Mouse (Mus musculus) stomach, postnatal 0 days (tissue): ENCODE results near the gene Fads3. TPM values are rescaled to one million over a fixed set of nuclear protein-coding genes. Genes with fewer than 3 reads are reported as not detected.

ENCODE experiments used
- ATAC-seq: fragments of 200-750 bp; cut with Nextera tagmentation; 2 replicates; pipeline ENCODE4 v1.8.0; 2017; ENCODE audit not compliant: low FRiP score, low TSS enrichment
- DNase-seq: peaks from one replicate; pipeline ENCODE4 v3.0.0-alpha.2; 2016; ENCODE audit warnings: low spot score
- H3K27ac ChIP-seq: fragments of 300-500 bp; sonication (generic); replicated peaks from 2 replicates; pipeline ENCODE4 v1.5.1; 2014; ENCODE audit warnings: mild to moderate bottlenecking, control low read depth
- H3K27me3 ChIP-seq: fragments of 300-500 bp; sonication (generic); 2 replicates; pipeline ENCODE4 v1.6.1; 2014; ENCODE audit warnings: low read length; ENCODE audit not compliant: control insufficient read depth, insufficient read depth
- H3K36me3 ChIP-seq: fragments of 300-500 bp; sonication (generic); 2 replicates; pipeline ENCODE4 v1.6.1; 2014; ENCODE audit warnings: low read length, mixed read lengths; ENCODE audit not compliant: control insufficient read depth, insufficient read depth
- H3K4me1 ChIP-seq: fragments of 300-500 bp; sonication (generic); replicated peaks from 2 replicates; pipeline ENCODE4 v1.6.1; 2014; ENCODE audit warnings: antibody characterized with exemption; ENCODE audit not compliant: control insufficient read depth, insufficient read depth
- H3K4me2 ChIP-seq: fragments of 300-500 bp; sonication (generic); replicated peaks from 2 replicates; pipeline ENCODE4 v1.6.1; 2014; ENCODE audit warnings: low read depth, mild to moderate bottlenecking, control low read depth, moderate library complexity
- H3K4me3 ChIP-seq: fragments of 300-500 bp; sonication (generic); 2 replicates; pipeline ENCODE4 v1.5.1; 2014; ENCODE audit warnings: low read depth, low read length, control low read depth
- H3K9ac ChIP-seq: fragments of 300-500 bp; sonication (generic); 2 replicates; pipeline ENCODE4 v1.6.1; 2014; ENCODE audit warnings: mild to moderate bottlenecking, low read length, control low read depth, mixed read lengths
- H3K9me3 ChIP-seq: fragments of 300-500 bp; sonication (generic); 2 replicates; pipeline ENCODE4 v1.6.1; 2016; ENCODE audit warnings: low read length; ENCODE audit not compliant: control insufficient read depth
- CTCF ChIP-seq: IDR thresholded peaks from 2 replicates; pipeline ENCODE4 v1.5.1; 2016; ENCODE audit warnings: antibody characterized with exemption, low read depth, mild to moderate bottlenecking, moderate library complexity
- EP300 ChIP-seq: optimal IDR thresholded peaks from 2 replicates; pipeline ENCODE3; 2016; ENCODE audit warnings: antibody characterized with exemption
- WGBS: fragments of 180-500 bp; shearing (Covaris S2); extraction: QIAGEN DNeasy Blood & Tissue Kit; methylation state at CpG from one replicate; pipeline ENCODE4 v1.1.7; 2014; 5-methylcytosine and 5-hydroxymethylcytosine counted together
- polyA plus RNA-seq: library from polyadenylated mRNA; unstranded; fragments of >200 nt; fragmentation: Nextera tagmentation; extraction: Ambion mirVana; gene quantifications from 2 replicates; pipeline ENCODE4 v1.2.1, GENCODE M21; 2015

Fads3 gene
- polyA plus RNA-seq, 1 experiment from 2014 or later = 27.5 TPM

- DNase-seq (no peak), ATAC-seq (no peak)
- H3K4me2 ChIP-seq = no peak overlapping the region
- H3K4me3 ChIP-seq = no peak overlapping the region
- no peak overlapping the region for H3K9ac ChIP-seq
- 65% methylated on average over 9 of the region's 9 CpGs for WGBS
- H3K27me3 ChIP-seq = no peaks in the 10 kb centered on the region
- no peak overlapping the region for H3K27ac ChIP-seq
- H3K4me1 ChIP-seq = no peaks in the 10 kb centered on the region
- peaks cover 14% of the 10 kb centered on the region for H3K36me3 ChIP-seq
- H3K9me3 ChIP-seq = no peaks in the 10 kb centered on the region
- no peak for TF ChIP-seq EP300
- 0 out of 2 replicates have a peak, but pooled peaks have one; percentile 5 for TF ChIP-seq CTCF
Observed at GRCm38 (mm10) chr19:10085454-10085853, 44.1 kb downstream of the Fads3 start.

- no peak overlapping the region for H3K4me2 ChIP-seq
- ATAC-seq (no peak), DNase-seq (no peak)
- H3K9me3 ChIP-seq = no peaks in the 10 kb centered on the region
- no peak overlapping the region for H3K9ac ChIP-seq
- no peak overlapping the region for H3K4me3 ChIP-seq
- H3K27ac ChIP-seq = no peak overlapping the region
- WGBS = 84% methylated on average over 4 of the region's 4 CpGs
- no peaks in the 10 kb centered on the region for H3K27me3 ChIP-seq
- H3K36me3 ChIP-seq = peaks cover 18% of the 10 kb centered on the region
- TF ChIP-seq EP300 (no peak), CTCF (no peak)
- no peaks in the 10 kb centered on the region for H3K4me1 ChIP-seq
Observed at GRCm38 (mm10) chr19:10086976-10087375, 45.6 kb downstream of the Fads3 start.

GRCm38 (mm10) chr19:10093829-10094228 lies 52.5 kb downstream of the Fads3 start:
- TF ChIP-seq EP300 (no peak), CTCF (no peak)
- no peaks in the 10 kb centered on the region for H3K4me1 ChIP-seq
- 74% methylated on average over 4 of the region's 4 CpGs for WGBS
- H3K4me2 ChIP-seq = no peak overlapping the region
- H3K27ac ChIP-seq = no peak overlapping the region
- DNase-seq (no peak), ATAC-seq (no peak)
- H3K27me3 ChIP-seq = no peaks in the 10 kb centered on the region
- H3K4me3 ChIP-seq = no peak overlapping the region
- peaks cover 4% of the 10 kb centered on the region; the same call in 1 of the 2 replicates for H3K36me3 ChIP-seq
- no peaks in the 10 kb centered on the region for H3K9me3 ChIP-seq
- H3K9ac ChIP-seq = no peak overlapping the region

DNA sequence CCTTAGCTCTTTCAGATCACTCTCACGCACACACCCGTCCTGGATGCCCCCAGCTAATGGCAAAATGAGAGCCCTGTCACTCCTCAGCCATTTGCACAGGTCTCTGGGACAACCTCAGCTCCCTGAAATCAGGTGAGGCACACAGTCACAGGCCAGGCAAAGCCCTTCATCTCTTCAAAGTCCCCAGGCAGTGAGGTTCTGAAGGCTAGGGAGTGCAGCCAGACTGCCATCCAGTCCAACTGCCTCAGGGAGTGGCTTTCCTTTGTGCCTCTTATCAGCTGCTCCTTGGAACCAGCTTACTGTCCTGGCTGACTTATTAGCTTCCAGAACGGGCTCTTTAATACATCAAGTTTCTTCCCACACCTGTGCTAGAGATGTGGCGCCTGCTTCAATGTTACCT lies 53.3 kb downstream of the Fads3 start:
- H3K27me3 ChIP-seq = no peaks in the 10 kb centered on the region
- WGBS = 51% methylated on average over 4 of the region's 4 CpGs
- no peak overlapping the region for H3K4me3 ChIP-seq
- H3K27ac ChIP-seq = no peak overlapping the region
- TF ChIP-seq CTCF = no peak
- TF ChIP-seq EP300 = no peak
- 0 out of 2 replicates have a peak overlapping the region, but pooled peaks have one; percentile 13 for H3K9ac ChIP-seq
- no peaks in the 10 kb centered on the region for H3K4me1 ChIP-seq
- DNase-seq = peak; percentile 59
- H3K4me2 ChIP-seq = no peak overlapping the region
- H3K36me3 ChIP-seq = peaks cover 4% of the 10 kb centered on the region; the same call in 1 of the 2 replicates
- peak; percentile 69 for ATAC-seq
- H3K9me3 ChIP-seq = no peaks in the 10 kb centered on the region

- Histone ChIP-seq H3K4me1 (no peaks in the 10 kb centered on the region), H3K9me3 (no peaks in the 10 kb centered on the region), H3K9ac (no peak overlapping the region), H3K27ac (no peak overlapping the region), H3K27me3 (no peaks in the 10 kb centered on the region), H3K36me3 (no peaks in the 10 kb centered on the region; the same call in 1 of the 2 replicates), H3K4me2 (no peak overlapping the region), H3K4me3 (no peak overlapping the region)
- DNase-seq (no peak), ATAC-seq (no peak)
- WGBS = 68% methylated on average over 2 of the region's 2 CpGs
- TF ChIP-seq EP300 = no peak
Observed at GRCm38 (mm10) chr19:10096371-10096876, 55.1 kb downstream of the Fads3 start.

GRCm38 (mm10) chr19:10097826-10098225 lies 56.5 kb downstream of the Fads3 start:
- Histone ChIP-seq H3K36me3 (no peaks in the 10 kb centered on the region; the same call in 1 of the 2 replicates), H3K27ac (no peak overlapping the region), H3K9ac (no peak overlapping the region), H3K9me3 (no peaks in the 10 kb centered on the region), H3K4me3 (no peak overlapping the region), H3K4me1 (no peaks in the 10 kb centered on the region), H3K4me2 (no peak overlapping the region), H3K27me3 (no peaks in the 10 kb centered on the region)
- no peak for DNase-seq
- TF ChIP-seq CTCF = no peak
- no peak for TF ChIP-seq EP300
- WGBS = 85% methylated on average over 5 of the region's 5 CpGs
- ATAC-seq = no peak
